ENCODE assay signal across 18 mouse cellular contexts in the genomic region with DNA sequence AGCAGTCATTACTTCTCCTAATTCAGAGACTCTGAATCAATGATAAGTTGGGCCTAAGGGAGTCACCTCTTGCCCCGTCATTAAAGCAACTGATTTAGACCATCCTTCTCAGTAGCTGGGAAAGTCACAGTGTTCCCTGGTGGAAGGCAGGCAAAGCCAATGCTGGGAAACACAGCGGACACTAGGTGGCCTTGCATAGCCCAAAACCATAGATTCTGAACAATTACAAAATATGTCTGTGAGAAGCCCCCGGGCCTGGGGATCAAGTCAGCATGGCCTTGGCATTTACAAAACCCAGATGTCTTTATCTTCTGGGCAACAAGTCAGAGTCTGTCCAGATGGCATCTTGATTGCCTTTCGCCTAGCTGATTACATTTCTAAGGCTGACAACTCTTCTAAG. TPM values are rescaled to one million over a fixed set of nuclear protein-coding genes. Genes with fewer than 3 reads are reported as not detected.
DNase-seq lines count a peak whose midpoint lies in the region; ATAC-seq and TF ChIP-seq lines count a peak whose summit lies in the region.
"Had no signal": no experiment of that assay in that cellular context is flagged by ENCODE, and none has a peak within 500 bp of the region (broad histone marks: within the 10 kb centered on the region; RNA-seq: fewer than 3 reads in every experiment).

No protein-coding gene starts in this region.

- no peak overlapping the region for H3K4me3 ChIP-seq in heart, postnatal 0 days (ENCODE audit: low read depth, low read length)
- H3K4me3 ChIP-seq in testis, adult 2 months (ENCODE audit: control insufficient read depth, low read depth, low read length): no peak overlapping the region
- H3K4me3 ChIP-seq: forebrain, embryonic 10.5 days; hindbrain, embryonic 15.5 days had no signal

- peak; percentile 20; the same call in 1 of the 2 replicates for TF ChIP-seq CTCF in heart, postnatal 0 days (IDR thresholded peaks at IDR 0.05; ENCODE audit: low read depth)
- TF ChIP-seq CTCF in testis, adult 2 months (IDR thresholded peaks at IDR 0.05; ENCODE audit: control insufficient read depth, insufficient read depth, insufficient replicate concordance, low read depth, low read length): peak; percentile 26; the same call in 1 of the 2 replicates

- no peak for TF ChIP-seq EP300 in heart, postnatal 0 days (IDR thresholded peaks at IDR 0.05; ENCODE audit: low read depth)

- no peak for DNase-seq in heart, postnatal 0 days (ENCODE audit: low spot score)
- DNase-seq in heart, postnatal 14 days: no peak
- DNase-seq in left cerebral cortex, postnatal 4 days: peak; percentile 55
- DNase-seq in left cerebral cortex, adult 9 months (ENCODE audit: low spot score in 2 of 2): no peak
- no peak for DNase-seq in testis, postnatal 14 days (ENCODE audit: low spot score)
- peak; percentile 38 for DNase-seq in testis, postnatal 10 days (ENCODE audit: low spot score)
- DNase-seq in kidney, postnatal 4 days: no peak
- DNase-seq: adrenal gland, postnatal 10 days; B cell, adult 2 months; cerebellum, adult 9-10 months; gastrocnemius, postnatal 25 days; heart, postnatal 4 days had no signal

- H3K27me3 ChIP-seq in heart, postnatal 0 days (ENCODE audit: control insufficient read depth, insufficient read depth, low read length): no peaks in the 10 kb centered on the region
- H3K27me3 ChIP-seq in testis, adult 2 months (ENCODE audit: control insufficient read depth, insufficient read depth, low read length): no peaks in the 10 kb centered on the region
- H3K27me3 ChIP-seq: hindbrain, embryonic 15.5 days had no signal

- H3K36me3 ChIP-seq in heart, postnatal 0 days (replicated peaks; ENCODE audit: control insufficient read depth, insufficient read depth, low read length): no peaks in the 10 kb centered on the region
- no peaks in the 10 kb centered on the region for H3K36me3 ChIP-seq in testis, adult 2 months (ENCODE audit: control insufficient read depth, insufficient read depth, low read length)
- H3K36me3 ChIP-seq: forebrain, embryonic 10.5 days; hindbrain, embryonic 15.5 days had no signal

- H3K4me1 ChIP-seq in heart, postnatal 0 days (ENCODE audit: control insufficient read depth, insufficient read depth): no peaks in the 10 kb centered on the region
- no peaks in the 10 kb centered on the region for H3K4me1 ChIP-seq in testis, adult 2 months (ENCODE audit: control insufficient read depth, insufficient read depth, low read length)
- H3K4me1 ChIP-seq: forebrain, embryonic 10.5 days; hindbrain, embryonic 15.5 days had no signal

- ATAC-seq in heart, postnatal 0 days (ENCODE audit: insufficient read depth, low read depth): no peak
- ATAC-seq: intestine, embryonic 16.5 days; midbrain, embryonic 16.5 days had no signal

- H3K4me2 ChIP-seq in heart, postnatal 0 days (ENCODE audit: low read depth, low read length): no peak overlapping the region
- H3K4me2 ChIP-seq: hindbrain, embryonic 15.5 days had no signal

- H3K9ac ChIP-seq in heart, postnatal 0 days (replicated peaks; ENCODE audit: low read depth, low read length): no peak overlapping the region
- H3K9ac ChIP-seq: hindbrain, embryonic 15.5 days; liver, embryonic 14.5 days had no signal

- H3K9me3 ChIP-seq in heart, postnatal 0 days (replicated peaks; ENCODE audit: control insufficient read depth, low read length): no peaks in the 10 kb centered on the region
- H3K9me3 ChIP-seq: forebrain, embryonic 10.5 days; hindbrain, embryonic 15.5 days had no signal

- TF ChIP-seq POLR2A in testis, adult 2 months (IDR thresholded peaks at IDR 0.05; ENCODE audit: control insufficient read depth, low read depth, low read length): no peak

- intact Hi-C loops in heart, postnatal 14 days (cut with DNase I): no loop called here
- intact Hi-C loops in left cerebral cortex, postnatal 4 days (cut with DNase I): loop anchor here (5.0 kb wide), 1 partner anchor 437 kb away; no protein-coding TSS in a partner anchor

- WGBS in heart, postnatal 0 days: 62% methylated on average over 4 of the region's 4 CpGs

- H3K27ac ChIP-seq in heart, postnatal 0 days (ENCODE audit: low read depth): no peak overlapping the region
- H3K27ac ChIP-seq in testis, adult 2 months (ENCODE audit: control insufficient read depth, insufficient read depth, low read depth, low read length): no peak overlapping the region
- H3K27ac ChIP-seq: forebrain, embryonic 10.5 days; hindbrain, embryonic 15.5 days; liver, embryonic 14.5 days had no signal

RNA-seq across cellular contexts. Expression of a gene that starts 8.5 kb away (rescaled TPM):
- total RNA-seq in heart, postnatal 0 days (2014; rRNA removed; ENCODE audit: low replicate concordance): not detected in 2 replicates
- 0.14 and 0.40 TPM in 2 replicates for polyA plus RNA-seq in heart, postnatal 0 days (2015; fragmentation: Nextera tagmentation; extraction: Ambion mirVana)
- total RNA-seq in heart, postnatal 14 days (2021): 1 to 10 TPM in 1 of 2 experiments, under 1 TPM in 1; 0.41 to 1.2 TPM
- total RNA-seq in left cerebral cortex, postnatal 4 days (2021): 1 to 10 TPM; 1.4 to 2.2 TPM
- 0.17 and 0.18 TPM in 2 replicates for polyA plus RNA-seq in testis, adult 2 months (2012; rRNA removed)

Comparison
In these comparisons a context has a peak if more than half of its experiments do, and no peak if none do; other contexts are left out.
1. DNase-seq: peak in left cerebral cortex, postnatal 4 days (single experiment) and testis, postnatal 10 days (single experiment); none in heart, postnatal 0 days (single experiment), heart, postnatal 14 days (0 of 2), left cerebral cortex, adult 9 months (0 of 2), testis, postnatal 14 days (single experiment) and kidney, postnatal 4 days (0 of 2).